Mouse (Mus musculus) erythroblast, embryonic 14.5 days (primary cell): ENCODE data around the gene Hdac5. TPM values are rescaled to one million over a fixed set of nuclear protein-coding genes. Genes with fewer than 3 reads are reported as not detected.

ENCODE experiments used
- H3K27me3 ChIP-seq: 2 replicates; pipeline ENCODE4 v1.6.1; 2012; ENCODE audit warnings: inconsistent platforms; ENCODE audit not compliant: control insufficient read depth
- H3K36me3 ChIP-seq: 2 replicates; pipeline ENCODE4 v1.6.1; 2012; ENCODE audit warnings: mild to moderate bottlenecking, inconsistent platforms; ENCODE audit not compliant: control insufficient read depth
- H3K4me1 ChIP-seq: 2 replicates; pipeline ENCODE4 v1.6.1; 2012; ENCODE audit warnings: inconsistent platforms; ENCODE audit not compliant: control insufficient read depth
- H3K4me3 ChIP-seq: replicated peaks from 2 replicates; pipeline ENCODE3; 2012; ENCODE audit warnings: moderate library complexity, mild to moderate bottlenecking, inconsistent platforms
- H3K9me3 ChIP-seq: 2 replicates; pipeline ENCODE4 v1.6.1; 2012; ENCODE audit warnings: low read length, inconsistent platforms, mixed read lengths; ENCODE audit not compliant: control insufficient read depth
- GATA1 ChIP-seq: IDR thresholded peaks from 2 replicates; pipeline ENCODE4 v1.6.1; 2012; ENCODE audit warnings: low read length, inconsistent platforms, mixed read lengths
- TAL1 ChIP-seq: IDR thresholded peaks from 3 replicates; pipeline ENCODE4 v1.6.1; 2012; ENCODE audit warnings: low read length, inconsistent platforms, mixed read lengths
- polyA plus RNA-seq: library from polyadenylated mRNA; stranded (reverse); fragments of >175 nt; gene quantifications from 2 replicates; pipeline ENCODE4 v1.2.3, GENCODE M21; 2012

Gene Hdac5
- polyA plus RNA-seq, 1 experiment: 4.3 TPM

DNA sequence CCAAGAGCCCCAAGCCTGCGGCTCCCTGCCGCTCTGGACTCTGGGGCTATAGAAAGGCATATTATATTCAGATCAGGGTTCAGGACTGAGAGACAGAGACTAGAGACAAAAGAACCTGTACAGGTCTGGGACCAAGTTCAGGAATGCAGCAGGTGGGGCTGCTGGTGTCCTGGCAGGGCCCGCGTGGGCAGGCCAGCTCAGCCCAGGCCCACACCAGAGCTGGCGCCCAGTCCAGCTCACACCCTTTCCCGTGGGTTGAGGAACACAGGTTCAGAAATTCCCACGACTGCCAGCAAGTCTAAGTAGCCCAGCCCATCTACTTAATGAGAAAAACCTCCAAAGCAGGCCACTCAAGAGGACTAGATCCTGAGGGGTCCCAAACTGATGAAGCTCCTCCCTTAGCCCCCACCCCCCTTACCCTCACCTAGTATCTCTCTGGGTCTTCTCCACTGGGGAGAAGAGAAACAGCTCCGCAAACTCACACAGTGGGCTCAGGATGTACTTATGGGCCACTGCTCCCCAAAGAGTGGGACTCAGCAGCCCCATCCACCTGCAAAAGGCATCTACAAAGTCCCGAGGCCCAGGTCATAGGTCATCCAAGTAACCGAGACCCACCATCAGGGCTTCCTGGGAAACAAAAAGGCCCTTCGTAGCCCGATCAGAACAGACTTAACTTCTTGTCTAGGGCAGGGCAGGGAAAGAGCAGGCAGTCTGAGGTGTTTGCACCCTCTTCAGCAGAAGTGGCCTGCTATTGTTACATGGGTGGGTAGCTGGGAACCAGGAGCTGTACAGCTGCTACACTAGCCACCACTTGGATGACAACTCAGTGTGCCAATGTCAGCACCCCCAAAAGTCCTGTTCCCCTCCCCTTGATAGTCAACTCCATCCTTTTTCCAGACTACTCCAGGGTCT lies 3.6 kb downstream of the Hdac5 start:
- peaks cover 82% of the 10 kb centered on the region for H3K27me3 ChIP-seq
- no peaks in the 10 kb centered on the region for H3K9me3 ChIP-seq
- no peaks in the 10 kb centered on the region for H3K36me3 ChIP-seq
- no peak for TF ChIP-seq TAL1
- TF ChIP-seq GATA1: no peak
- H3K4me3 ChIP-seq: no peak overlapping the region
- H3K4me1 ChIP-seq: peaks cover 51% of the 10 kb centered on the region

DNA sequence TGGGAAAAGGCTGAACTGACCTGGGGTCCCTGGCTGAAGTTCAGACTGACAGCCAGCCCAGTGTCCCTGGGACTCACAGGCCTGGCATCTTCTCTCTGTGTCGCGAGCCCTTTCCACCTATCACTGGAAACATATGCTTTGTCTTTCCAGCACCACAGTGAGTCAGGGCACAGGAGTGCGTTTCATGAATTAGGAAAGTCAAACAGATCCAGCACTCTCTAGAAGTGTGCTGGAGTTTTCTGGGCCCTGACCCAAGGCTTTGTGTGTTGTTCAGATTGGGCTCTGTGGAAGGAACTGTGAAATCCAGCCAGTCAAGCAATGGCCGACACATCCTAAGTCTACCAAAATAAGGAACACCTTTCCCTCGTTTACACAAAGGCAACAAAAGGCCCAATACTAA lies 4.7 kb downstream of the Hdac5 start:
- TF ChIP-seq GATA1: no peak
- TF ChIP-seq TAL1: no peak
- Histone ChIP-seq H3K4me3 (no peak overlapping the region), H3K36me3 (no peaks in the 10 kb centered on the region), H3K4me1 (peaks cover 47% of the 10 kb centered on the region), H3K27me3 (peaks cover 72% of the 10 kb centered on the region), H3K9me3 (no peaks in the 10 kb centered on the region)

DNA sequence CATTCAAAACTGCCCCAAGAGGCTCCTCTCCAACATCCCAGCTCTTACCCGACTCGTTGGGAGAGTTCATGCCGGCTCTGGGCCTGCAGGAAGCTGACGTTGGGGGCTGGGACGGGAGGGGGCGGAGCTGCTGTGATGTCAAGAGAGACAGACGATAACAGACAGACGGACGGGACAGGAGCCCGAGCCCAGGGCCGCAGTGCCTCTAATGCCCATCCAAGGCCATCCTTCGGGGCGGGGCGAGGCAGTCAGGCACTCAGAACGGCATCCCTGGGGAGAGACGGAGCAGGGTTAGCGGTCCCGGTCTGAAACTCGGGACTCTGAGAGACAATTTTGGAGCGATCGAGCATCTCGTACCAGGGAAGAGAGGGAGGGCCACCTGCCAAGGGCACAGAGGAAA lies 5.3 kb downstream of the Hdac5 start:
- H3K27me3 ChIP-seq: peaks cover 68% of the 10 kb centered on the region
- peak overlapping the region; percentile 8 for H3K4me3 ChIP-seq
- TF ChIP-seq GATA1 (no peak), TAL1 (no peak)
- H3K36me3 ChIP-seq: no peaks in the 10 kb centered on the region
- peaks cover 50% of the 10 kb centered on the region for H3K4me1 ChIP-seq
- no peaks in the 10 kb centered on the region for H3K9me3 ChIP-seq

DNA sequence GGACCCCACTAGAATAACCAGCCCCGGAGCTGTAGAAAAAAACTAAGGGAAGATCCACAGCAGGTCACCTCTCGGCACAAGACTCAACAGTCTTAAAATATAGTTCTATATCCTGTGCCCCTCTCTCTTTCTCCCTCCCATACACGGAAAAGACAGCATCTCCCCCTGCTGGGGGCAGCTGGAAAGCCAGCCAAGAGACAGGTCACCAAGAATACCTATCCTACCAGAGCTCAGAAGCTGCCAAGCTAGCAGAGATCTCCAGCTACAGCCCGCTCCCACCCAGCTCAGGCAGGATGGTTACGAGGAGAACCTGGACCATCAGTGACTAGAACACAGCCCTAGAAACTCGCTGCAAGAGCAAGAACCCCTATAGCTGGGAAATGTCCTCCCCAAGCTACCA lies 6.8 kb downstream of the Hdac5 start:
- no peaks in the 10 kb centered on the region for H3K36me3 ChIP-seq
- peaks cover 50% of the 10 kb centered on the region for H3K4me1 ChIP-seq
- TF ChIP-seq GATA1 (no peak), TAL1 (no peak)
- H3K27me3 ChIP-seq: peaks cover 57% of the 10 kb centered on the region
- no peaks in the 10 kb centered on the region for H3K9me3 ChIP-seq
- no peak overlapping the region for H3K4me3 ChIP-seq

DNA sequence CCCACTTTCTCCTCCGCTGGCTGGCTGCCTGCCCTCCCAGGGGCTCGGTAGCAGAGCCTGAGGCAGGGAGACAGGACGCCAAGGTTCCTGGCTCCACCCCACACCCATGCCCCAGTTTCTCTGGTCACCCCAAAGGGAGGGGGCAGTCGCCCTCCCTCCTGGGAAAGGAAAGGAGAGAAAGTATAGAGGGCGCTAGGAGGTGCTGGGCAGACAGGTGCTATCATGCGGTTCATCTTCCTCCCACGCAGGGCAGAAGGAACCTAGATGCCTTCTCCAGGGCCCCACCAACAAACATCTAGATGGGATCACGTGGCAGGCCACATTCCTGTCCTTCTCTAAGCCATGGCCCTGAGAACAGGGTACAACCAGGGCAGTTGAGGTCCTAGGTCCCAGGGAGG lies 8.0 kb downstream of the Hdac5 start:
- H3K36me3 ChIP-seq: no peaks in the 10 kb centered on the region
- TF ChIP-seq GATA1 (no peak), TAL1 (no peak)
- H3K4me3 ChIP-seq: no peak overlapping the region
- H3K27me3 ChIP-seq: peaks cover 52% of the 10 kb centered on the region
- no peaks in the 10 kb centered on the region for H3K9me3 ChIP-seq
- H3K4me1 ChIP-seq: peaks cover 47% of the 10 kb centered on the region

DNA sequence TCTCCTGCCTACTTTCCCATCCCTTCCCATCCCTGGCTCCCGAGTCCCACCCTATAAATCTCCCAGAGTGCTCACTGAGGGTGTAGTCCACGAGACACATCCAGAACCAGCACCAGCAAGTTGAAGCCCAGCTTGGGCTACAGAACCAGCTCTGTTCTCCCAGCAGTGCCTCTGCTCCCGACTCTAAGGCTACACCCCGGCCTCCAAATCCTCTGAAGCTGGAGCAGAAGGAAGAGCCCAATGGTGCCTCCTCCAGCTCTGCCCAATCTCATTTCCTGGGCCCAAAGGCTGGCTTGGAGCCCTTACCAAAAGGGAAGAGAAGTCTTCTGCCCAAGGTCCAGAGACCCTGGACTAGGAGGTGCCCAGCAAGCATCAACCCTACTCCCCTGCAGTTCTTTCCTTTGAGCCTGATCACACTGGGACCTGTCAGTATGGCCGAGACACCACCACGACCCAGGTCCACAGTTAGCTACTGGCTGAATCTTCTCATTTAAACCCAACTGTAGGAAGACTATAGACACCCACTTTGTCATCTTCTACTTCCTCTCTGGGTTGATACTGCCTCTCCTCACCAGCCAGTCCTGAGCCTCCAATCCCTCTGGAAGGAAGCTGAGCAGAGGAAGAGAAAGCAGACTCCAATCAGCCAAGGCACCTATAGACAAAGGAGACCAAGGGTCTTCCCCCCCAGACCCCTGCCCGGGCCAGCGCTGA lies 8.6 kb downstream of the Hdac5 start:
- Histone ChIP-seq H3K36me3 (no peaks in the 10 kb centered on the region), H3K4me3 (no peak overlapping the region), H3K27me3 (peaks cover 46% of the 10 kb centered on the region), H3K9me3 (no peaks in the 10 kb centered on the region), H3K4me1 (peaks cover 47% of the 10 kb centered on the region)
- TF ChIP-seq TAL1 (no peak), GATA1 (no peak)

DNA sequence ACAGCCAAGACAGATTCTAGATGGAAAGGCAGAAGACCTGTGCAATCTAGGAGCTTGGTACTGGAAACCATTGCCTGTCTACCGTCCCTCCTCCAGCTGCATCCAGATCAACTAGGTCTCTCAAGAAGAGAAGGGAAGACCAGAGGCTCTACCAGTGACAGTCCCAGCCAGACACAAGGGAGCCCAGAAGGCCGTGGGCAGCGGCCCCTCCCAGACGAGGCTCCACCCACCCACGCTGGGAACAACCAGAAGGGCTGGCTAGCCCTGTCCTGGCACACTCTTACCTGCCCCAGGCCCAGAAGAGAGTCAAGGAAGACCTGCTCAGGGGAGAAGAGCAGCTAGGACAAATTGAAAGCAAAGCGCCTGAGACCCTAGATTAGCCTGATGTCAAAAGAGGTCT lies 9.5 kb downstream of the Hdac5 start:
- H3K27me3 ChIP-seq: peaks cover 37% of the 10 kb centered on the region
- H3K9me3 ChIP-seq: no peaks in the 10 kb centered on the region
- no peaks in the 10 kb centered on the region for H3K36me3 ChIP-seq
- peaks cover 47% of the 10 kb centered on the region for H3K4me1 ChIP-seq
- no peak overlapping the region for H3K4me3 ChIP-seq
- TF ChIP-seq TAL1: no peak
- no peak for TF ChIP-seq GATA1

DNA sequence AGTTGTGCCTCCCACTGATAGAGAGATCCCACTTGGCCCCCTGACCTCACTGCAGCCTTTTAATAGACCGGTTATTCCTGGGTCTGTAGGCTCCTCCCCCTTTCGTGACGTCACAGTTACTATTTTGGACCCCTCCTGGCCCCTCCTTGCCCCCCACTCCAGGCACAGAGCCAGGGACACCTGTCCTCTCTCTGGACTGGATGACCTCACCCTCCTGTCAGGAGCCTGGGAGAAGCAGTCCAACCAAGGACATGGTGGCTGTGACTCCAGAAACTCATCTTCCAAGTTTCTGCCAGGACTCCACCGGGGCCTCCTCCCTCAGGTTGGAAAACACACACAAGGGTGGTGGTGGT lies 10.0 kb downstream of the Hdac5 start:
- Histone ChIP-seq H3K4me1 (peaks cover 45% of the 10 kb centered on the region), H3K4me3 (no peak overlapping the region), H3K36me3 (no peaks in the 10 kb centered on the region), H3K9me3 (no peaks in the 10 kb centered on the region), H3K27me3 (peaks cover 32% of the 10 kb centered on the region)
- TF ChIP-seq TAL1 (no peak), GATA1 (no peak)

DNA sequence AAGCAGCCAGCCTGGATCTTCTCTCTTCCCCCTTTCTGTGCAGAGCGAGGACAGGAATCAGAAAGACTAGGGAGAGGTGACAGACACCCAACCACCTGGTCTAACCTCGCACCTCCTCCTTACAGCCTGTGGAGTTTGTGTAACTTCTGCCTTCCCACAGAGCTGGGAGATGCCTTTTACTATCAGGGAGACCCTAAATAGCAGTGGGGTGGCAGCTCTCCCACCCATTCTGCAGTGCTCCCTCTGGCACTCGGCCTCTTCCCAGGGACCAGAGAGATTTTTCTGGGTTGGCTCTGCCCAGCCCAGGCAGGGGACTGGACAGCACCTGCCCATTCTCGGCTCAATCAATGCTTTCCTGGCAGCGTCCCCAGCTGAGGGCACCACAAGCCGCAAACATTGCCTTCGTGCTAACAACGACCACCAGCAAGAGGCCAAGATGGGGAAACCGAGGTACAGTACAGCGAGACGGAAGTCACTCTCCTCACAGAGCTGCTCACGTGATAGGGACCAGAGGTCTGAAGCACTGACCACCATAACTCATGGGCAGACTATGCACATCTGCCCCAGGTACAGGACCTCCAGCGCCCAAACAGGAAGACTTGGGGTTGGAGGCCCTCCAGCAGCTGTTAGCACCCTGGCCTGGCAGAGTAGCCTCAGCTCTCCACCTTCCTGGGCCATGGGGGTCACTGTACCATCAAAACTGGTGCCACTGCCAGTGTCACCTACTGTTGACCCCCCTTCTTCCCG lies 10.5 kb downstream of the Hdac5 start:
- peaks cover 26% of the 10 kb centered on the region for H3K27me3 ChIP-seq
- peaks cover 40% of the 10 kb centered on the region for H3K4me1 ChIP-seq
- no peaks in the 10 kb centered on the region for H3K9me3 ChIP-seq
- TF ChIP-seq TAL1: no peak
- no peaks in the 10 kb centered on the region for H3K36me3 ChIP-seq
- H3K4me3 ChIP-seq: peak overlapping the region; percentile 57
